Mouse (Mus musculus): Measurements from ENCODE around the gene Fkbp10.
A peak's percentile ranks its signal among the peaks of the same experiment; 100 is the strongest.

Fkbp10 gene

DNA sequence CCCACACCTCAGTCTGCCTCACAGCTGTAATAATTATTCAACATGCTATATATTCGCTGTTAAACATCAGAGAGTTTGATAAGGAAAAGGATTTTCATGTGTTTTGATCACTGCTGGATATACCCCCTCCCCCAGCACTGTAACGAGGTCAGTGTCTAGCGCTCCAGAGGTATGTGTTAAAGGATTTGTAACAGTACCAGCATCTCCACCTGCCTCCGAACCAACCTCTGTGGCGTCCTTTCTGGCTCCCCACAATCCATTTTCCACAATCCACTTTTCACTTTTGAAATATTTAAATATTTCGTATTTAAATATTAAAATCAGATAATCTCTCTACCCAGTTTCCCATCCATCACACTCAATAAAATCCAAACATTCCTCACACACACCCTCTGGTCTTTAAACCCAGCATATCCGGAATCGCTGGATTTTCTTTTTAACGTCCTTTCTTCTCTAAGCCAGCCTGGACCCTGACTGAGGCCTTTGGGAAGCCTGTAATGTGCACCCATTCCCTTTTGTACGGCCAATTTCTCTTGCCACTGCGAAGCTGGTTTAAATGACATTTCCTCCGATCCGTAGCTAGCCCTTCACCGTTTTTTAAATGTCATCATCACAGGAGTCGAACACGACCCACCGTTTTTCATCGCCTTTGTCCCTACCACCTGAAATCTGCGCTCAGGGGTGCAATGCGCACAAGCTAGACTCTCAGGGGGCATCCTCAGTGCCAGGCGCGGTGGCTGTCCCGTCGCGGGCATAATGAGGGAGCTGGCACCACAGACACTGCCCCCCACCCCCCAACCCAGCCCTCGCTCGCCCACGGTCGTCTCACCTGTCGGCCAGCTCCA, 56.1 kb downstream of the Fkbp10 start:
- DNase-seq (ENCODE audit: low read depth, low spot score), result no peak

DNA sequence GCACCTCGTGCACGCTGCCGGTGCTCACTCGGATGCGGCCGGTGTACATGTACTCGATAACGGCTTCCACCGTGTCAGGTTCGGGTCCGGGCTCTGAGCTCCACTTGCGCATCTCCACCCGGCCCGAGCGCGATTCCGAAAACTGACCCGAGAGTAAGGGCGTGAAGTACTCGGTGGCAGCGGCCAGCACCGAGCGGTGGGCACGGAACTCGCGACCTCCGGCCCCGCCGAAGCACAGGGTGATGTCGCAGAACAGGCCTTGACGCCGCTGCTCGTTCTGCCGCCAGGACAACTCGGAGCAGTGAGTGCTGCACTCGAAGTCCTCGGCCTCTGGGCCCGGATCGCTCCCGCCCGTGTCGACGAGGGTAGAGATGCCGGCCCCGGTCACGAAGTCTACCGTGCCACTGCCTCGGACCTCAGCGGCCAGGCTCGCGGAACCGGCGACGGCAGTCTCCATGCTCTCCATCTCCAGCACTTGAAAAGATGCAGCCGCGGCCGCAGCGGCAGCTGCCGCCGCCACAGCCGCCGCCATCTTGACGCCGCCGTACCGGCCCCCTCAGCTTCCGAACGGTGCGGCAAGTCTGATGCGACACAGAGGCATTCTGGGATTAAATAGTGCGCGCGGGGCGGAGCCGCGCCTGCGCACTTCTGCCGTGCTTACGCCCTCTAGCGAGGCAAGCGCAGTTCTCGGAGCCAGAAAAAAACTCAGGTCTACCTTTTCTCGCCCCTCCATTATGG, 56.9 kb downstream of the Fkbp10 start, which contains the start of gene Klhl11:
TSS of gene Klhl11 (minus strand) at position 545 of the 738 bp plus-strand sequence.
- DNase-seq (ENCODE audit: low read depth, low spot score), result peak; percentile 86

DNA sequence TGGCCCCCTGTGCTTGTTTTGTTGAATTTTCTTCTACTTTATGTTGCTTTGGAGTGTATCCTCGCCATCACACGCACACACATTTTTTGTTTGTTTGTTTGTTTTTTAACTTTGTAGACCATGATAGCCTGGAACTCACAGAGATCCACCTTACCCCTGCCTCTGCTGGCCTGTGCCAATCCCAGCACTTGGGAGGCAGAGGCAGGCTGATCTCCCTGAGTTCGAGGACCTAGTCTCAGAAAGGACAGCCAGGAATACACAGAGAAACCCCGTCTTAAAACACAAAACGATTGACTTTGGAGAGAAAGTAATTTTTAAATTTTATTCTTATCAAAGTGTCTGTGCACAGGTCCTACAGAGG, 57.4 kb downstream of the Fkbp10 start:
- no peak for DNase-seq (ENCODE audit: low read depth, low spot score)

Data from retina, postnatal 7 days (tissue).